Mouse (Mus musculus): ENCODE results near the gene Cxcl14. TPM values are rescaled to one million over a fixed set of nuclear protein-coding genes. Genes with fewer than 3 reads are reported as not detected.

Gene Cxcl14
- total and polyA plus RNA-seq, 3 experiments = not detected

DNA sequence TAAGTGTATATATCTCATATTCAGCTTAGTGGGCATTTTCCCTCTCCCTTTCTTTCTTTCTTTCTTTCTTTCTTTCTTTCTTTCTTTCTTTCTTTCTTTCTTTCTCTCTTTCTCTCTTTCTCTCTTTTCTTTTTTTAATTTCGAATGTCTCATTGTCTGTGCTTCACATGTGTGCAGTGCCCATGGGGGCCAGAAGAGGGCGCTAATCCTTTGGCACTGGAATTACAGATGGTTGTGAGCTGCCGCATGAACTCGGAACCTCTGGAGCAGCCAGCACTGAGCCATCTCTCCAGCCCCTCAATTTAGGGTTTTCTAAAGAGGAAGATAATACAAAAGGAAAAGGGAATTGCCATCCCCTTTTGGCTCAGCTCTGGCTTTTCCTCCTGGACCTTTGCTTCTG is 29.0 kb downstream of the Cxcl14 start:
- Histone ChIP-seq H3K9ac (ENCODE audit: control insufficient read depth, low read depth, low read length, poor library complexity, severe bottlenecking) (no peak overlapping the region), H3K9me3 (replicated peaks; ENCODE audit: insufficient read depth, low read length) (no peaks in the 10 kb centered on the region), H3K79me2 (ENCODE audit: control insufficient read depth, insufficient read depth, low read length, poor library complexity) (no peaks in the 10 kb centered on the region), H3K27me3 (ENCODE audit: control insufficient read depth in 1 of 2, insufficient read depth in 2 of 2, low read length in 2 of 2) (no peaks in the 10 kb centered on the region), H3K4me3 (ENCODE audit: control insufficient read depth in 1 of 2, insufficient read depth in 1 of 2, low read depth in 2 of 2, low read length in 2 of 2) (no peak overlapping the region), H3K27ac (ENCODE audit: control insufficient read depth, low read depth, low read length) (no peak overlapping the region), H3K4me1 (ENCODE audit: control insufficient read depth in 1 of 2, insufficient read depth in 2 of 2, low read length in 2 of 2) (no peaks in the 10 kb centered on the region), H3K36me3 (ENCODE audit: control insufficient read depth in 1 of 2, insufficient read depth in 2 of 2, low read length in 2 of 2) (no peaks in the 10 kb centered on the region)
- no peak for DNase-seq (ENCODE audit: low read depth, low spot score)
- no peak for TF ChIP-seq HCFC1 (IDR thresholded peaks at IDR 0.05; ENCODE audit: low read depth, low read length)
- peak in 2 of 3 experiments; percentile 4 to 34; a peak in 4 of 6 replicates for TF ChIP-seq CTCF (IDR thresholded peaks at IDR 0.05 in 2 of 3, conservative IDR thresholded peaks at IDR 0.05 in 1 of 3; ENCODE audit: control insufficient read depth in 1 of 3, insufficient read depth in 1 of 3, low read depth in 2 of 3, low read length in 3 of 3, poor library complexity in 1 of 3, severe bottlenecking in 1 of 3)

- H3K27me3 ChIP-seq (ENCODE audit: control insufficient read depth in 1 of 2, insufficient read depth in 2 of 2, low read length in 2 of 2) = no peaks in the 10 kb centered on the region
- no peak overlapping the region for H3K27ac ChIP-seq (ENCODE audit: control insufficient read depth, low read depth, low read length)
- H3K4me3 ChIP-seq (ENCODE audit: control insufficient read depth in 1 of 2, insufficient read depth in 1 of 2, low read depth in 2 of 2, low read length in 2 of 2) = no peak overlapping the region
- H3K36me3 ChIP-seq (ENCODE audit: control insufficient read depth in 1 of 2, insufficient read depth in 2 of 2, low read length in 2 of 2) = no peaks in the 10 kb centered on the region
- H3K9ac ChIP-seq (ENCODE audit: control insufficient read depth, low read depth, low read length, poor library complexity, severe bottlenecking) = no peak overlapping the region
- TF ChIP-seq NELFE (IDR thresholded peaks at IDR 0.05; ENCODE audit: low read depth, low read length) (no peak), CTCF (IDR thresholded peaks at IDR 0.05 in 2 of 3, conservative IDR thresholded peaks at IDR 0.05 in 1 of 3; ENCODE audit: control insufficient read depth in 1 of 3, insufficient read depth in 1 of 3, low read depth in 2 of 3, low read length in 3 of 3, poor library complexity in 1 of 3, severe bottlenecking in 1 of 3) (0 out of 6 replicates have a peak, but pooled peaks of 2 of the 3 experiments have one; percentile 2 to 5)
- peak; percentile 3 for DNase-seq (ENCODE audit: low read depth, low spot score)
- no peaks in the 10 kb centered on the region for H3K9me3 ChIP-seq (replicated peaks; ENCODE audit: insufficient read depth, low read length)
- no peaks in the 10 kb centered on the region for H3K4me1 ChIP-seq (ENCODE audit: control insufficient read depth in 1 of 2, insufficient read depth in 2 of 2, low read length in 2 of 2)
- H3K79me2 ChIP-seq (ENCODE audit: control insufficient read depth, insufficient read depth, low read length, poor library complexity) = no peaks in the 10 kb centered on the region
Measured at GRCm38 (mm10) chr13:56266435-56266834, 29.9 kb downstream of the Cxcl14 start.

DNA sequence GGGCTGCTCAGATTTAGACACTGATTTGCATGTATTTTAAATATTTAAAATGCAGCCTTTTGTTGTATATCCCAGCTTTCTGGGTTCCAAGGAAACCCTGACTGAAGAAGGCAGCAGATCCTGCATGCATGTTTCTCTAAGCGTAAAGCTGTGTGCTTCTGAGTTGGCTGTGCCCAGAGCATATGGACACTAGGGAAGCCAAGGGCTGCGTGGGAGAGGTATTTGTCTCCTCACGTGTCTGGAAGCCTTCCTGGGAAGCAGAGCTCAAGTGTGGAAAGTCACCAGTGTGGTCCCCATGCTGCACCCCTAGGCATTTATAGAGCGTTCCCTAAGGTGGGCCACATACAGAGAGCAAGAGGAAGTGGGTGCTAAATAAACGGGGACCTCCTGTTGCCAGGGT is 30.7 kb downstream of the Cxcl14 start:
- H3K27me3 ChIP-seq (ENCODE audit: control insufficient read depth in 1 of 2, insufficient read depth in 2 of 2, low read length in 2 of 2) = no peaks in the 10 kb centered on the region
- H3K4me1 ChIP-seq (ENCODE audit: control insufficient read depth in 1 of 2, insufficient read depth in 2 of 2, low read length in 2 of 2) = no peaks in the 10 kb centered on the region
- no peak overlapping the region for H3K9ac ChIP-seq (ENCODE audit: control insufficient read depth, low read depth, low read length, poor library complexity, severe bottlenecking)
- H3K36me3 ChIP-seq (ENCODE audit: control insufficient read depth in 1 of 2, insufficient read depth in 2 of 2, low read length in 2 of 2) = no peaks in the 10 kb centered on the region
- no peak overlapping the region for H3K4me3 ChIP-seq (ENCODE audit: control insufficient read depth in 1 of 2, insufficient read depth in 1 of 2, low read depth in 2 of 2, low read length in 2 of 2)
- no peak for DNase-seq (ENCODE audit: low read depth, low spot score)
- TF ChIP-seq CHD1 (IDR thresholded peaks at IDR 0.05; ENCODE audit: low read depth, low read length) (no peak), MEF2A (IDR thresholded peaks at IDR 0.05; ENCODE audit: extremely low read depth, insufficient replicate concordance, low read depth, low read length, poor library complexity, severe bottlenecking) (no peak), GATA1 (IDR thresholded peaks at IDR 0.05; ENCODE audit: low read depth, low read length) (no peak), GABPA (IDR thresholded peaks at IDR 0.05; ENCODE audit: low read depth, low read length) (no peak), MAX (IDR thresholded peaks at IDR 0.05; ENCODE audit: low read length) (no peak), SMC3 (IDR thresholded peaks at IDR 0.05; ENCODE audit: low read depth, low read length) (no peak), UBTF (IDR thresholded peaks at IDR 0.05; ENCODE audit: borderline replicate concordance, insufficient read depth, low read depth, low read length) (no peak), RAD21 (IDR thresholded peaks at IDR 0.05; ENCODE audit: low read depth, low read length) (no peak), RCOR1 (IDR thresholded peaks at IDR 0.05; ENCODE audit: low read depth, low read length) (no peak), POLR2AphosphoS2 (IDR thresholded peaks at IDR 0.05; ENCODE audit: low read length) (no peak), MXI1 (IDR thresholded peaks at IDR 0.05; ENCODE audit: low read depth, low read length) (no peak), ZKSCAN1 (IDR thresholded peaks at IDR 0.05; ENCODE audit: low read depth, low read length) (no peak), SIN3A (IDR thresholded peaks at IDR 0.05; ENCODE audit: low read length) (no peak)
- H3K27ac ChIP-seq (ENCODE audit: control insufficient read depth, low read depth, low read length) = no peak overlapping the region
- H3K79me2 ChIP-seq (ENCODE audit: control insufficient read depth, insufficient read depth, low read length, poor library complexity) = no peaks in the 10 kb centered on the region
- no peaks in the 10 kb centered on the region for H3K9me3 ChIP-seq (replicated peaks; ENCODE audit: insufficient read depth, low read length)
